In genomic region chr10:24173210-24174001, GRCm38 (mm10) we compare ENCODE assay signal across 8 mouse cellular contexts. TPM values are rescaled to one million over a fixed set of nuclear protein-coding genes. Genes with fewer than 3 reads are reported as not detected.
DNase-seq lines count a peak whose midpoint lies in the region; ATAC-seq and TF ChIP-seq lines count a peak whose summit lies in the region.

No protein-coding gene starts in this region.

- ATAC-seq in embryonic facial prominence, embryonic 11.5 days (replicated peaks; ENCODE audit: insufficient number of reproducible peaks, low FRiP score, low TSS enrichment, low read depth) = no peak

- H3K4me3 ChIP-seq in spleen, adult 2 months (ENCODE audit: extremely low read depth, insufficient read depth, insufficient read length) = no peak overlapping the region
- no peak overlapping the region for H3K4me3 ChIP-seq in embryonic facial prominence, embryonic 11.5 days (ENCODE audit: low read depth, low read length)
- H3K4me3 ChIP-seq in layer of hippocampus, adult 2 months = no peak overlapping the region

- no peak overlapping the region for H3K4me2 ChIP-seq in embryonic facial prominence, embryonic 11.5 days (ENCODE audit: low read depth, low read length)

- TF ChIP-seq CTCF in spleen, adult 2 months (IDR thresholded peaks at IDR 0.05; ENCODE audit: extremely low read depth, insufficient read depth, insufficient read length, insufficient replicate concordance) = no peak
- TF ChIP-seq CTCF in layer of hippocampus, adult 2 months (conservative IDR thresholded peaks at IDR 0.05) = peak; percentile 97

- no peak for TF ChIP-seq POLR2A in spleen, adult 2 months (IDR thresholded peaks at IDR 0.05; ENCODE audit: low read depth, low read length)

- DNase-seq in spleen, adult 2 months (ENCODE audit: low read depth in 1 of 2, low spot score in 2 of 2) = peak in 1 of 2 experiments; percentile 33
- DNase-seq in spleen, adult 18-20 months = no peak
- DNase-seq in adrenal gland, adult 8-10 months = peak; percentile 44
- DNase-seq in embryonic facial prominence, embryonic 11.5 days (ENCODE audit: low spot score) = peak; percentile 90
- DNase-seq in heart, postnatal 4 days = peak; percentile 61
- DNase-seq in layer of hippocampus, adult 2 months (ENCODE audit: low spot score in 2 of 2) = peak; percentile 56 to 60
- peak; percentile 82 for DNase-seq in mesoderm, embryonic 11.5 days (ENCODE audit: low read depth, low spot score)
- DNase-seq in telencephalon, adult 2 months (ENCODE audit: low read depth, low spot score) = peak; percentile 48

- no peaks in the 10 kb centered on the region for H3K9me3 ChIP-seq in embryonic facial prominence, embryonic 11.5 days (replicated peaks; ENCODE audit: control insufficient read depth, low read length)

- WGBS in spleen, adult 2 months = 54% methylated on average over 10 of the region's 10 CpGs
- whole genome bisulfite sequencing in embryonic facial prominence, embryonic 11.5 days = 41% methylated on average over 10 of the region's 10 CpGs

- no peaks in the 10 kb centered on the region for H3K27me3 ChIP-seq in spleen, adult 2 months (ENCODE audit: control insufficient read depth, insufficient read depth, low read length)
- no peaks in the 10 kb centered on the region for H3K27me3 ChIP-seq in embryonic facial prominence, embryonic 11.5 days (ENCODE audit: control insufficient read depth, insufficient read depth, low read length)

- peaks cover 8% of the 10 kb centered on the region for H3K36me3 ChIP-seq in spleen, adult 2 months (ENCODE audit: control insufficient read depth, insufficient read depth, low read length)
- no peaks in the 10 kb centered on the region for H3K36me3 ChIP-seq in embryonic facial prominence, embryonic 11.5 days (replicated peaks; ENCODE audit: control insufficient read depth, insufficient read depth, low read depth, low read length)

- H3K4me1 ChIP-seq in spleen, adult 2 months (ENCODE audit: control insufficient read depth, insufficient read depth, insufficient read length) = peaks cover 6% of the 10 kb centered on the region; the same call in 1 of the 2 replicates
- no peaks in the 10 kb centered on the region for H3K4me1 ChIP-seq in embryonic facial prominence, embryonic 11.5 days (ENCODE audit: control insufficient read depth, insufficient read depth, low read length)

- H3K9ac ChIP-seq in embryonic facial prominence, embryonic 11.5 days (replicated peaks; ENCODE audit: low read length) = no peak overlapping the region

- peak overlapping the region; percentile 13; the same call in 1 of the 2 replicates for H3K27ac ChIP-seq in spleen, adult 2 months (ENCODE audit: insufficient read depth, low read length)
- no peak overlapping the region for H3K27ac ChIP-seq in embryonic facial prominence, embryonic 11.5 days (replicated peaks; ENCODE audit: low read depth, low read length)
- H3K27ac ChIP-seq in layer of hippocampus, adult 2 months = no peak overlapping the region

RNA-seq across cellular contexts. Expression of gene Stx7, which starts 24.3 kb away (rescaled TPM):
- 57.6 and 61.7 TPM in 2 replicates for polyA plus RNA-seq in spleen, adult 2 months (2012; rRNA removed)
- total RNA-seq in adrenal gland, adult 8-10 months (2022) = 100 to 1,000 TPM; 142 to 198 (median 186) TPM
- polyA plus RNA-seq in embryonic facial prominence, embryonic 11.5 days (2014; fragmentation: Nextera tagmentation; extraction: Ambion mirVana) = 76.4 and 79.4 TPM in 2 replicates
- 10 to 100 TPM; 46.1 to 54.3 TPM for total RNA-seq in heart, postnatal 4 days (2021)
- 100 to 1,000 TPM; 131 to 136 TPM for total RNA-seq in layer of hippocampus, adult 2 months (2021)

RNA-seq across cellular contexts. Expression of gene Moxd1, which starts 49.9 kb away (rescaled TPM):
- polyA plus RNA-seq in spleen, adult 2 months (2012; rRNA removed) = 0.06 and 0.15 TPM in 2 replicates
- under 1 TPM in 3 of 4 experiments, not detected in 1; 0.15 to 0.27 (median 0.15) TPM for total RNA-seq in adrenal gland, adult 8-10 months (2022)
- 16.4 and 17.2 TPM in 2 replicates for polyA plus RNA-seq in embryonic facial prominence, embryonic 11.5 days (2014; fragmentation: Nextera tagmentation; extraction: Ambion mirVana)
- 1 to 10 TPM in 1 of 2 experiments, under 1 TPM in 1; 0.83 to 1.1 TPM for total RNA-seq in heart, postnatal 4 days (2021)
- total RNA-seq in layer of hippocampus, adult 2 months (2021) = 10 to 100 TPM; 10.8 to 15.8 TPM

Comparison
In these comparisons a context has a peak if more than half of its experiments do, and no peak if none do; other contexts are left out.
1. DNase-seq: peak in adrenal gland, adult 8-10 months (single experiment), embryonic facial prominence, embryonic 11.5 days (single experiment), heart, postnatal 4 days (single experiment), layer of hippocampus, adult 2 months (2 of 2), mesoderm, embryonic 11.5 days (single experiment) and telencephalon, adult 2 months (single experiment); none in spleen, adult 18-20 months (0 of 2).
2. RNA of gene Moxd1, which starts 49.9 kb away (total RNA-seq): 10.8 to 15.8 TPM in layer of hippocampus, adult 2 months; 0.83 to 1.1 TPM in heart, postnatal 4 days and 0.15 to 0.27 TPM in adrenal gland, adult 8-10 months; every median in the first group is over 4 times any median in the second.